Mouse (Mus musculus): ENCODE data around the gene Tarbp2.

DNA sequence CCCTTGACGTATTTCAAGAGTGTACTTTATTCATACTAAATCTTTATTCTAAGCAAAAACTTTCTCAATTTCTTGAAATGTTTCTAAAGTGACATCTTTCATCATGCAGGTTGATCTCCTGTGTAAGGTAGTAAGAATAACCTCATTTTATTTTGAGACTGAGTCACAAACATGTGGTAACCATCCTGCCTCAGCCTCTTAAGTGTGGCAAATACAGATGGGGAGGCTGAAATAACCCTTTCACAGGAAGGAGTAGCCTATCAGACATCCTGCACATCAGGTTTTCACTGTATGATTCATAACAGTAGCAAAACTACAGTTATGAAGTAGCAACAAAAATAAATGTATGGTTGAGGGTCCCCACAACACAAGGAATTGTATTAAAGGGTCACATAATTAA lies 37.6 kb downstream of the Tarbp2 start:
- no peak for TF ChIP-seq CTCF (conservative IDR thresholded peaks at IDR 0.05; ENCODE audit: low read length)
- TF ChIP-seq NANOG (IDR thresholded peaks at IDR 0.05; ENCODE audit: borderline replicate concordance, low read length), result no peak
- TF ChIP-seq POU5F1 (IDR thresholded peaks at IDR 0.05; ENCODE audit: borderline replicate concordance, low read length), result no peak

Data from E14TG2a.4 (cell line).